Mouse (Mus musculus): Measurements from ENCODE around the gene Lmod3.
"Not testable (repeated sequence)": the region's sequence is repeated elsewhere in the genome, so short reads cannot be mapped to it uniquely, and the experiment has no call there.

Gene Lmod3

DNA sequence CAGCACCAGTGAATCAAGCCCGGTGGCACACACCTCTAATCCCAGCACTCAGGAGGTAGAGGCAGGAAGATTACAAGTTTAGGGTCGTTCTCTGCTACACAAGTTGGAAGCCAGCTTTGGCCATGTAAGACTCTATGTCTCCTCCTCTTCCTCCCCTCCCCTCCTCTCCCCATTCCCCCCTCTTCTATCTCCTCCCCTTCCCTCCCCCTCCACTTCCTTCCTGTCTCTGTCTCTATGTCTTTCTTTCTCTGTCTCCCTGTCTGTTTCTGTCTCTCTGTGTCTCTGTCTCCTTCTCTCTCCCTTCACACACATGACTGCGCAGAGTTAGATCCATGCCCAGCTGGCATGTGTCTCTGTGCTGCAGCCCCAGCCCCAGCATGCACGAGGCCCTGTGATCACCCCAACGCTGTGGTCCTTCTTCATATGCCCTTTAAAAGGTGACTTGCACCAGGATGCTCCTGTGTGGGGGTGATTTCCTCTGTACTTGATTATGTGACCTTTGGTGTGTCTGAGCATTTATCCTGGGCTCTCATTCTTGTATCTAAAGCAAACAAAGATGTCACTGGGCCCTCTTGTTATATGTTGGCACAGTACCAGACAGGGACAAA, 24.4 kb upstream of the Lmod3 start:
- intact Hi-C loops (cut with DNase I) = loop anchor here (5.0 kb wide), 1 partner anchor 460 kb away; no protein-coding TSS in a partner anchor

DNA sequence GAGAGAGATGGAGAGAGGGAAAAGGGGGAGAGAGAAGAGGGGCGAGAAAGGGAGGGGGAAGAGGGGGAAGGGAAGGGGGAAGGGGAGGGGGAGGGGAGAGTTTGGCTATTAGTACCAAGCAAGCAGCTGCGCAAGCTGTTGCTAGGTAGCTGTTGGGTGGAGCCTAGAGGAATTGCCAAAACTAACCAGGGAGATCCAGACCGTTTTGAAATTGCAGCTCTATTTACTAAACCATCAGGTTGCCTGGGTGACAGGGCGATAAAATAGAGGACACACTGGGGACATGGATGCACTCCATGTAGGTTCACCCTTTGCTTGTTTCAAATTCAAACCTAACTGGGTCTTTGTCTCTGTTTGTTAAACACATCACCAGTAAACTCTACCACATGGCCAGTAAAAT, 23.8 kb upstream of the Lmod3 start:
- intact Hi-C loops (cut with DNase I) = loop anchor here (5.0 kb wide), 1 partner anchor 461 kb away; no protein-coding TSS in a partner anchor

DNA sequence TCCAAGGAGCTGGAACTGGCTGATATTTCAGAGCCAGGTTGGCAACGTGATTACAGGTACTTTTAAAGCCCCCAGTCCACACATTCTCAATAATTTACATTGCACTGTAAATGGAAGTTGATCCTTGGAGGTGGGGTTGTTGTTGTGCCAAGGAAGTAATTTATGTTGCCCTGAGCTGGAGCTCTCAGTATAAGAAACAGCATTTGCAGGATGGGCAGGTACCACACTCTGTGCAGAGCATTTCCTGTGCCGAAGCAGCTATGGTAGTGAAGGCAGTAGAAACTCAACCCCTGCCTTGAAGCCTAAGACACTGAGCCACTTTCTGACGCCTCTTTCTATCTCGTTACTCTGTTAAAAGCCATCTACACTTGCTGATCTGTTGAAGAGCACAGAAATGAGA, 23.2 kb upstream of the Lmod3 start:
- intact Hi-C loops (cut with DNase I) = loop anchor here (5.0 kb wide), 1 partner anchor 462 kb away; no protein-coding TSS in a partner anchor

DNA sequence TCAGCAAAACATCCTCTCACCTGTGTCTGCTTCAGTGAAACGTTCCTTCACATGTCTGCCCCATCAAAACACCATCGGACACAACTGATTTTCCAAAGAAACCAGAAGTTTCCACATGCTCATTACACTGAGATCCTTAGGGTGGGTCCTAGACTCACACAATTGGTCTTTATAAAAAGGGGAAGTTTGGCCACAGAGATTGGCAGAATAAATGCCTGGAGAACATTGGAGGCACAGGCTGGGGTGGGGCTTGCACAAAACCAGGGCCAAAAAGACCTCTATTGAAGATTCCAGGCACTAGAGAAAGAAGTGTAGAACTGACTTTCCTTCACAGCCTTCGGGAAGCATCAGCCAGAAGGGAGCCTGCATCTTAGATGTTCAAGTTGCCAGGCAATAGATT, 21.2 kb upstream of the Lmod3 start:
- intact Hi-C loops (cut with DNase I) = no loop called here

DNA sequence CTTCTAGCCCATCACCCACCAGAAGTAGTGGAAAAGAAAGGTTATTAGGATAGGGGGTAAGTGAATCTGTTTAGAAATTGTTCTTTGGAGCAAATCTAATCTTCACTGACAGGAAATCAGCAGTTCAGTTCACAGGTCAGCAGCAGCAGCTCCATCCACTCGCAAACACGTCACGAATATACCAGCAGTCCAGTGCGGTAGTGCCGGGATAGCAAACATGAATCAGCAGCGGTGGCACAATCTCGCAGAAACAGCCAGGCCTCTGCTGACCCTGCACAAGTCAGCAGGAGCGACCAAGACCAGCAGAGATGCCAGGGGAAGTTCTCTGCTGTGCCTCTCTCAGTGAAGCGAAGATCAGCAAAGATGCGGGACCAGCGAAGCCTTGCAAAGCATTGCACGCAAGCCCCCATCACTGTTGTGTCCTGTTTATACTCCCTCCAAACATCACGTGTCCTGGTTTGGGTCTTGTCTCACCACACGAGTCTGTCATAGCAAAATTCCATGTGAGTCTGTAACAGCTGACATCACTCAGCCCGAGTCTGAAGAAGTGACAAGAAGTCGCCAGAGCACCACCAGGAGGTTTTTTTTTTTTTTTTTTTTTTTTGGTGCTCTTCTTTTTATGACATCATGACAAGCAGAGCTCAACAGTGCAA, 20.6 kb upstream of the Lmod3 start:
- intact Hi-C loops (cut with DNase I) = no loop called here

DNA sequence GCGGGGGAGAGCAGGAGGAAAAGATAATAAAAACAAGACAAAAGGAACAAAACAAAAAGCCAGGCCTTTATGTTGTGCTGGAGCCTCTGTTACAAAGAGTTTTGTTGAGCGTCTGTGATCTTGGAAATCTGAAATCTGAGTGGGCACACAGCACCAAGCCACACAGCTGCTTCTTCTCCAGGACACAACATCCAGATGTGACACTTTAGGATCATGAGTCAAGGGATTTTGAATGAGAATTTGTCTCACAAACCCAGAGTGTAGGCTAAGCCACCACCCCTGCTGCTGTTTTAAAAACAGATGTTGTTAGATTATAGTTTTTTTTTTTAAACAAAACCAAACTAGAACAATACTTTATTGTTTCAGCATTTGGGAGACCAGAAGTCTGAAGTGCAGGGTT, 19.8 kb upstream of the Lmod3 start:
- intact Hi-C loops (cut with DNase I) = no loop called here

DNA sequence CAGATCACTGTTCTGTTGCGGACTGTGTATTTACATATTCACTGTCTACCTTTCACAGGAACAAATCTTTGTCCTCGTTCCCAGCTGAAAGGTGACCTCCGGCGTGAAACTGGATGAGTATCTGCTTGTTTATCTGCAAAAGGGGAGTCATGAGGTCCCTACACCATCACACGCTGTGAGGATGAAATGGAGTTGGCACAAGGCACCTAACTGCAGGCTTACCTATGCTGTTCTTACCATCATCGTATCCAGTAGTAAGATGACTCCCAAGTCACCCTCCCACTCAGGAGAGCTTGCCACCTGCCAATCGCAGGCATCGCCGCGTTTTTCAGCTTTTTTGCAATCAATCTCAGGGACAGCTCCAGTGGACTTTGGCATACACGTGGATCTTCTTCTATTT, 17.0 kb upstream of the Lmod3 start:
- intact Hi-C loops (cut with DNase I) = no loop called here

DNA sequence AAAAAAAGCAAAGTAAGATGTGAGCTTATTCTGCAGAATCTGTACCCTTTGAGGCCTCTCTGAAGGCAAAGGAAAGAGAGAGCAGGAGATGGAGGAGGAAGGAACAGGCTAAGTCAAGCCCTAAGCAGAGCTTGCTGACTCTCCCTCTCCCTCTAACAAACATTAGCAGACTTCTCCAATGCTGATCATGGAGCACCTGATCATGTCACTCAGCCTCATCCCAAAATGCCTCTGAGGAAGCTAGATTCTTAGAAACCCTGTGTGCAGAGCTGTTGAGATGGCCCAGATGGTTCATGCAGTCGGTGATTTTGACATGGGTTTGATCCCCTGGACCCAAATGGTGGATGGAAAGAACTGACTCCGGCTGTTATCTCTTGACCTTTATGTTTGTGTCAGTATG, 14.6 kb upstream of the Lmod3 start:
- intact Hi-C loops (cut with DNase I) = no loop called here

DNA sequence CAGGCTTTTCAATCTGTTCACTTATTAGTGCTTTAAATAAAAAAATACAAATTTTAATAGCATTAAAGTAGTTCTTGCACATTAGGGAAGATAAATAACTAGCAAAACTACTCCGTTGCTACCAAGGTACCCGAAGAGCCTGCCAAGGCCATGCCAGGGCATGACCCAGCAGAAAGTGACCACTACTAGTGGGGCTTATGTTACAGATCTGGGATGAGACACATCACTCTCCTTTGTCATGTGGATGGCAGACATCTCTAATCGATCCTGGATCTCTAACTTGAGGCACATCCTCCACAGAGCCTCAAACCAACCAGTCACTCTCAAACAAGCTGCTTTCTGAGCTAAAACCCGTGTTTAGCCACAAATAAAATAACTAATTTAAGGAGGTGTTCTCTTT, 14.1 kb upstream of the Lmod3 start:
- intact Hi-C loops (cut with DNase I) = no loop called here

DNA sequence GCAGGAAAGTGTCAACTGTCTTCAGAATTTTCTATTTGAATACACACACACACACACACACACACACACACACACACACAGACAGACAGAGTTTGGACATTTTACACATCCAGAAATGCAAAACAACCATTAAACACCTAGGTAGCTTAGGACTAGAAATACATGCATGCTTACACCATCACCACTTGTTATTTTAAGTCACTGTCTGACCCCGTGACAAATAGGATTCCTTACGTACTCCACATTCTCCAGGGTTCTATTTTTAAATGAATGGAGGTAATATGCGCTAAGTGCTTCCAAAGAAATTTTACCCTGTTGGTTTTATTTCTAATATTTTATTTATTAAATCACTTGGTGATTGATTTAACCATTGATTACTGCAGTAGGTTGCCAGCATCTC, 13.1 kb upstream of the Lmod3 start:
- intact Hi-C loops (cut with DNase I) = no loop called here

DNA sequence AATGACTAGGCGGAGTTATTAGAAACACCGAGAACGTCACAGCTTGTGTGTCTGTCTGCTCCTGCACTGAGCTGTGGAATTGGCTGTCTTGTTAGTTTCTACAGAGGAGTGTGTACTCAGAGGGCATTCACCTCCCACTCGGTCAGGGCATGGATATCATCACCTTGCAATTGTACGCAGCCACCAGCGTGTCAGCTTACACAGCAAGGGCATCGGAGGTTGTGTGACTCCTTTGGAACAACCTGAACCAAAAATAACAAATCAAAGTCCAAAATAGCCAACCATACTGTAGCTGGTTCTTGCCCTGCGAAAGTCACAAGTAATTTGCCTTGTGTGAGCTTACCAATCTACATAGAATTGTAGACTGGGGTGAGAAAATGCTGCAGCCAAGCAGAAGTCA, 12.7 kb upstream of the Lmod3 start:
- intact Hi-C loops (cut with DNase I) = no loop called here

DNA sequence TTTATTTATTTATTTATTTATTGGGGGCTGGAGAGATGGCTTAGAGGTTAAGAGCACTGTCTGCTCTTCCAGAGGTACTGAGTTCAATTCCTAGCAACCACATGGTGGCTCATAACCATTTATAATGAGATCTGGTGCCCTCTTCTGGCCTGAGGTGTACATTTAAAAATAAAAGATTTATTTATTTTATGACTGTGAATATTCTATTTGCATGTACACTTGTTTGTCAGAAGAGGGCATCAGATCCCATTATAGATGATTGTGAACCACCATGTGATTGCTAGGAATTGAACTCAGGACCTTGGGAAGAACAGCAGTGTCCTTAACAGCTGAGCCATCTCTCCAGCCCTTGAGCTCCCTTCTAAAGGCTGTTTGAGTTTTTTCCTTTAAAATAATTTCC, 11.2 kb upstream of the Lmod3 start:
- intact Hi-C loops (cut with DNase I) = not testable (repeated sequence)

DNA sequence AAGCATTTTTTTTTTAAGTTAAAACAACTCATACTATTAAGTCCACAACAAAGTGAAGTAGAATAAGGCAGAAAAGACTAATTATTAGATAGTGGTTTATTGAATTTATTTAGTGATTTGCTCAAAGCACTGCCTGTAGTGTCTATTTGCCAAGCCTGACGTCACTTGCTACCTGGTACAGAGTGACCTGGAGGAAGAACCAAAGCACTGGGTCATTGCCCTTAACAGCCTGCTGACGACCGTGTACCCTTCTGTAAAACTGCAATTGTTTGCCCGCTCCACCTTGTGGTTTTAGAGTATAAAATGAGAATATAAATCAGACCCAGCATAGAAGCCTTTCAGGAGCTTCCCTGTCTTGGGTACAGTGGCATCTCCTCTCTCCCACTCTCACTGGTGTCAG, 9.7 kb upstream of the Lmod3 start:
- intact Hi-C loops (cut with DNase I) = no loop called here

DNA sequence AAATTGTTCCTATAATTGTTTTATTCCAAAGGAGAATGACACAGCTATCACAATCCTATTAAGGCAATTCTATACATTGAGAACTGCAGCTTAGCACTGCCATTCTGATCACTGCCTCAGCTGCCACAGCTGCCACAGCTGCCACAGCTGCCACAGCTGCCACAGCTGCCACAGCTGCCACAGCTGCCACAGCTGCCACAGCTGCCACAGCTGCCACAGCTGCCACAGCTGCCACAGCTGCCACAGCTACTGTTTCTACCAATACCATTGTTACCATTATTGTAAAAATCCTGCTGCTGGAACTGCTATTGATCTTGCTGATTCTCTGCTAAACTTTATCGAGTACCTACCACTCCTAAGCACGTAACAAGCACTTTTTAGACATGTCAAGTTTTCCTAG, 7.4 kb upstream of the Lmod3 start:
- intact Hi-C loops (cut with DNase I) = not testable (repeated sequence)

DNA sequence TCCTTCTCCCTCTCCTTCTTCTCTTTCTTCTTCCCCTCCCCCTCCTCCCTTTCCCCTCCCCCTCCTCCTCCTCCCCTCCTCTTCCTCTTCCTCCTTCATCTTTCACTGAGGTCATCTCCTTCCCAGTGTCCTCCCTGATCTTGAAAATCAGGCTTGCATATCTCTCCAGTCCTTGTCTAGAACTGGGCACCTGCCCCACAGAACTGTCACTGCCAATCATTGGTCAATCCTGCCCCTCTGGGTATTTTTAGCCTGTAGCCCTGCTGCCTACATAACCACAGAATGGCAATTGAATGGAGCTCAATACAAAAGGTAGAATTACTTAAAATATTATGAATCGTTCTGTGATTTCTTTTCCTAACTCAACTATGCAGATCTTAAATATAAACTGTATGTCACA, 5.9 kb upstream of the Lmod3 start:
- intact Hi-C loops (cut with DNase I) = no loop called here

DNA sequence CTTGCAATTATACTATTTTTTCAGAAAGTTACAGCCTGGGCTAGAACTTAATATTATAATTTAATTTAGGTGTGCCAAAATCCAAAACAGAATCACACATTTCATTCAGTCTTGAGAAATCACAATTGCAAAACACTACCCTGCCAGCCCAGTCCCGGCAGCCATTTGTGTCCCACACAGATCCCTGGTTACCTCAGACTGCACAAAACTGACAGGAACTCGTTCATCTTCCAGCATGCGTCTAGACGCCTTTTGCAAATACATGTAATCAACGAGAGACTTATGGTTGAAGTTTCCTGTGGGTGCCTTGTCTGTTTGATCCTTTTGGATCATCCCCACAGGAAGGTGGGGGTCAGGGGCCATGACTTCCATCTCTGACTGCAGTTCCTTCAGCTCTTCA, 473 bp downstream of the Lmod3 start:
- intact Hi-C loops (cut with DNase I) = loop anchor here (5.0 kb wide), 1 partner anchor 275 kb away; no protein-coding TSS in a partner anchor

DNA sequence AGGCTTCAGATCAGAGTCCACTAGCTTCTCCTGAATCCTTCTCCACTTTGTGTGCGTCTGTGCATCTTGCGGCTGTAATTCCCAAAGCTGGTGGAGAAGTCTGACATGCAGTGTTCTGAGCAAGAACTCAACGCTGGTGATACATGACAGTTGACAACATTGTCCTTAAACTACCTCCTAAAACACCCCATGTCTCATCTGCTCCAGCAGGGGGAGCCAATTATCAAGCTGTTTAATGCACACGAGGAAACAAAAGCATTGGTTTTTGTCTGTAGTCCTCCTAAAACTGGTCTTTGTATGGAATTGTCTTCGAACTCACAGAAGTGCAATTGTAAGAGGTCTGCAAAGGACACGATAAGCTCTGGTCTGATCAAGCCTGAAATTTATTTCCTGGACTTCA, 1.6 kb downstream of the Lmod3 start:
- intact Hi-C loops (cut with DNase I) = loop anchor here (5.0 kb wide), 1 partner anchor 276 kb away; no protein-coding TSS in a partner anchor

DNA sequence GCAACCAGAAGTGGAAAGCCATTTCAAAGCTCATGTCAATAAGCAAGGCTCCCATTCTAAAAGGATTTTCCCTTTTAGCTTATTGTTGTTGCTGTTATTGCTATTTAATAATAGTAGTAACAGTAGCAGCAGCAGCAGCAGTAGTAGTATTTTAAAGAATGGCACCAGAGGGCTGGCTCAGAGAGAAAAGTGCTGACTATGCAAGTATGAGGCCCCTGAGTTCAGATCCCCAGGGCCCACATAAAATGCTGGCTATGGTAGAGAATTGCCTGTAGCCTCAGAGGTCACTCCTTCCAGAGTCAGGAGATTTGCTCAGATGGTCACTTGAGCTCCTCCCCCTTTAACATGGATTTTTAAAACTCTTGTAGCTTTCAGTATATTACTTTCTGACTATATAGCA, 7.4 kb downstream of the Lmod3 start:
- intact Hi-C loops (cut with DNase I) = no loop called here

DNA sequence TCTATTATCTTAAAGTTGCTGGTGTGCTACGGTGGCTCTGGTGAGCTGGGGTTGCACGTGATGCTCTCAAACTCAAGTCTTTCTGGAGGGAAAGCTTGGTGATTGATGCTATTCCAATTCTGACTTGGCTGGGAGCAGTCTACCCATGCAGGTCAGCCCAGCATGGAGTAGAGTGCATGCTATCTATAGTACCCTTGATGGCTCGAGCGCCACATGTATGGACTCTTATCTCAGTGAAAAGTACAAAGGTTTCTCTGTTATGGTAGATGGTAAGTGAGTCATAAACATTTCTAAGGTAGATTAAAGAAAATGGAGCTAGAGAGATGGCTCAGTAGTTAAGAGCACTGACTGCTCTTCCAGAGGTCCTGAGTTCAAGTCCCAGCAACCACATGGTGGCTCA, 10.0 kb downstream of the Lmod3 start:
- intact Hi-C loops (cut with DNase I) = no loop called here

DNA sequence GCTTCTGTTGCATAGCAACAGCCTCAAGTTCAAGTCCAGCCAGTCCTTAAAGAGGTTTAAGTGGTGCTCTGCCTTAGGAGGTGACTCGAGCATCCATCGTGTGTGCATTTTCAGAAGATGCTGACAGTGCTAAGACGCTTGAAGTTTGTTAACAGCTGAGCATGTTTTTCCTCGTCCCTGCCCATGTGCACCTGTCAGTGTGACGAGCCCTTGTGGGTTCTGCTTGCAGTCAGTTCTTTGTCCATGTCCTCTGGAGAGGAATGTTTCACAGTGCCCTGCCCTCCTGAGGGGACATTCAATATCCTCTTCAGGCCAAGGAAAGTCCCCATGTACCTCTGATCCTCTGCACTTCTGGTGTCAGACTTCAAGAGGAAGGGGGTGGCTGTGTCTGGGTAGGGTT, 12.5 kb downstream of the Lmod3 start:
- intact Hi-C loops (cut with DNase I) = no loop called here

DNA sequence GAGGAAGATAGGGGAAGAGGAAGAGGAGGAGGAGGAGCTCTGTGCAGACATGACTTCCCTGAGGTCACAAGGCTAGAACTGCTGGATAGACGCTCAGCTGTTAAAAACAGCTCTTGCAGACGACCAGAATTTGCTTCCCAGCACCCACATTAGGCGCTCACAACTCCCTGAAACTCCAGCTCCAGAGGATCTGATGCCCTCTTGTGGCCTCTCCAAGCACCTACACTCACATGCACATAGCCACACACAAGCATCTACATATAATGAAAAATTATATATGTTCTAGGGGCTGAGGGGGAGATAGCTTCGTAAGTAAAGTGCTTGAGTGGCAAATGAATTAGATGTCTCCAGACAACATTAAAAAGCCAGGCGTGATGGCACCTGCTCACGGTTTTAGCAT, 13.2 kb downstream of the Lmod3 start:
- intact Hi-C loops (cut with DNase I) = no loop called here

DNA sequence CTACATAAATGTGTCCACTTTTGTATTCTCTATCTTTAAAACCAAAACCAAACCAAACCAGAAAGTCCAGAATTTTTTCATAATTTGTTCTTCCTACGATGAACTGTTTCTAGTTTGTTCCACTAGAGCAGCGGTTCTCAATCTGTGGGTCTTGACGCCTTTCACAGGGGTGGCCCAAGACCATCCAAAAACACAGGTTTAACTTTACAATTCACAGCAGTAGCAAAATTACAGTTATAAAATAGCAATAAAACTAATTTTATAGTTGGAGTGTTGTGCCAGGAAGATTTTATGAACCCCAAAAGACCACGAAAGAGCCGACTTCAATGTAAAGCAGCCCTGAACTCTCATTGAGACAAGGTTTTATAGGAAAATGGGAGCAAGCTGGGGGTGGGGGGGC, 16.5 kb downstream of the Lmod3 start:
- intact Hi-C loops (cut with DNase I) = no loop called here

DNA sequence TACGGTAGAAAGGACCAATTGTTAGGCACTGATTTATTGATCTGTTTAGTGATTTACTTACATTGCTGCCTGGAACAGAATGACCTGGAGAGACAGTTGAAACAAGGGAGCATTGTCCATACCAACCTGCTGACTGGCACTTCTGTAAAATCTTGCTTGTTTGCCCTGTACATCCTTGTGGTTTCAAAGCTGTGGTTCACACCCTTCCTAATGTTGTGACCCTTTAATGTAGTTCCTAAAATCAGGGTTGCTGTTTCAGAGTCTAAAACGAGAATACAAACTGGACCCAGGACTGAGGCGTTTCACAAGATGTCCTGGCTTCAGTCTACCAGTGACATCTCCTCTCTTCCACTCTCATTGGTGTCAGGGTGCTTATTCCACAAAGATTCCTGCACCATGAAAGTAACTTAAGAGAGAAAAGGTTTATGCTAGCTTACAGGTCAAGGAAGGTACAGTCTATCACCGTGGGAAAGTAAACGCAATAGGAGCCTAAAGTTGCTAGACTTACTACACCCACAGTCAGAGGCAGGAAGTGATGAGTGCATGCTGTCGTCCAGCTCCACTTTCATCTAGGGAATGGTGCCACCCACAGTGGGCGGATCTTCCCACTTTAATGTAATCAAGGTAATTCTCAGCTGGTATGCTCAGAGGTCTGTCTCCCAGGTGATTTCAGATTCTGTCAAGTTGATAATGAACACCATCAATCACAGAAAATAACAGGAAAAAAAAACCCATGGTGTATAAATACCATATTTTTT, 17.5 kb downstream of the Lmod3 start:
- intact Hi-C loops (cut with DNase I) = no loop called here

Data from adrenal gland (tissue).